Mouse (Mus musculus) liver, postnatal 0 days (tissue): ENCODE results near the gene Pcdh15.

Source experiments
- CTCF ChIP-seq: sonication (generic); IDR thresholded peaks from 2 replicates; pipeline ENCODE4 v1.5.1; 2016; ENCODE audit warnings: antibody characterized with exemption, low read depth
- EP300 ChIP-seq: IDR thresholded peaks from 2 replicates; pipeline ENCODE4 v1.6.1; 2016; ENCODE audit warnings: antibody characterized with exemption, low read depth, mild to moderate bottlenecking

DNA sequence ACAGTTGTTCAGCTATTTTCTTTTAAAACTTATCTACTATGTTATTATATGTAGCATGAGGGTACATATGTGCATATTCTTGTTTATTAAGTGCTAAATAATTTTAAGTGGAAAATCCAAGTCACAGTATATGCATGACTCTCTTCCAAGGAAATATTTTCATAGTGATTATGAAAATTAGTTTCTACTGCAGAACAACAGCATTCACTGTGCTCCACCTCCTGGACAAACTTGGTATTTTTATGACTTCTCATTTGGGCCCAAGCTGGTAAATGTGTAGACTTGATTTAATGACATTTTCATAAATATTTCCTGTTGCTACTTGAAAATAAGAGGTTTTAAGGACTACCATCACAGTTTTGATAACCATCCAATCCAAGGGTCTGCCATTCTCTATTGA, 1104.5 kb downstream of the Pcdh15 start:
- TF ChIP-seq CTCF (peak; percentile 45), EP300 (no peak)
